Mouse (Mus musculus): ENCODE measurements around the gene Prkar1b.

DNA sequence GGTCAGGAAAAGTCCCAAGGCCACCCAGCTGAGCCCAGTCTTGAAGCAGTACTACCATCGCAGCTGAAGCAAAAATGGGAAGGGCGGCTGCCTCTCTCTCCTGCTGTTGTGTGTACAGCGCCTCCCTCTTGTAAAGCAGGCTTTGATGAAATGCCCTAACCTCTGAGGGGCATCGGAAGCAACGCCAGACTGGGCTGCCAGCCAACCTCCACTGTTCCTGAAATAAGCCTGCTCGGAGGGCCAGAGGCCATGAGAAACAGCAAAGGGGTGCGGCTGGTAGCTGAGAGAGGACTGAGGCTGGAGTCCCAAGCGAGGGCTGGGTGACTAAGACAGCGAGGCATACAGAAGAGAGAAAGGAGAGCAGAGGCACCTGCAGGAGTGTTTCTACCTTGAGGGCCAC is 161.0 kb downstream of the Prkar1b start:
- TF ChIP-seq CTCF (conservative IDR thresholded peaks at IDR 0.05; ENCODE audit: low read length) = no peak
- TF ChIP-seq POU5F1 (IDR thresholded peaks at IDR 0.05; ENCODE audit: borderline replicate concordance, low read length) = no peak
- TF ChIP-seq NANOG (IDR thresholded peaks at IDR 0.05; ENCODE audit: borderline replicate concordance, low read length) = no peak
